Mouse (Mus musculus) heart, embryonic 15.5 days (tissue): Measurements from ENCODE around the gene Fli1. TPM values are rescaled to one million over a fixed set of nuclear protein-coding genes. Genes with fewer than 3 reads are reported as not detected.

Experiments
- ATAC-seq: fragments of 200-750 bp; cut with Nextera tagmentation; replicated peaks from 2 replicates; pipeline ENCODE4 v1.8.0; 2017; ENCODE audit warnings: low read depth, moderate TSS enrichment; ENCODE audit not compliant: insufficient number of reproducible peaks, insufficient read depth, low FRiP score
- H3K27ac ChIP-seq: fragments of 300-500 bp; sonication (generic); 2 replicates; pipeline ENCODE4 v1.5.1; 2015; ENCODE audit warnings: mild to moderate bottlenecking, inconsistent platforms
- H3K27me3 ChIP-seq: fragments of 300-500 bp; sonication (generic); 2 replicates; pipeline ENCODE4 v1.6.1; 2015; ENCODE audit warnings: inconsistent platforms
- H3K36me3 ChIP-seq: fragments of 300-500 bp; sonication (generic); 2 replicates; pipeline ENCODE4 v1.6.1; 2015; ENCODE audit warnings: mild to moderate bottlenecking, inconsistent platforms
- H3K4me1 ChIP-seq: fragments of 300-500 bp; sonication (generic); replicated peaks from 2 replicates; pipeline ENCODE4 v1.6.1; 2015; ENCODE audit warnings: inconsistent platforms
- H3K4me2 ChIP-seq: fragments of 300-500 bp; sonication (generic); 2 replicates; pipeline ENCODE4 v1.6.1; 2015; ENCODE audit warnings: inconsistent platforms, mild to moderate bottlenecking, moderate library complexity
- H3K4me3 ChIP-seq: fragments of 300-500 bp; sonication (generic); 2 replicates; pipeline ENCODE4 v1.5.1; 2015; ENCODE audit warnings: mild to moderate bottlenecking, inconsistent platforms
- H3K9ac ChIP-seq: fragments of 300-500 bp; sonication (generic); 2 replicates; pipeline ENCODE4 v1.6.1; 2015; ENCODE audit warnings: mild to moderate bottlenecking, inconsistent platforms
- H3K9me3 ChIP-seq: fragments of 300-500 bp; sonication (generic); replicated peaks from 2 replicates; pipeline ENCODE4 v1.6.1; 2016; ENCODE audit warnings: inconsistent platforms
- WGBS: fragments of 180-500 bp; shearing (Covaris S2); methylation state at CpG from one replicate; pipeline ENCODE4 v1.1.7; 2015; ENCODE audit warnings: mixed read lengths; 5-methylcytosine and 5-hydroxymethylcytosine counted together
- polyA plus RNA-seq: library from polyadenylated mRNA; unstranded; fragments of >200 nt; fragmentation: Nextera tagmentation; extraction: Ambion mirVana; gene quantifications from 2 replicates; pipeline ENCODE4 v1.2.1, GENCODE M21; 2015

Fli1 gene
- polyA plus RNA-seq, 1 experiment from 2014 or later = 21.8 TPM

- no peaks in the 10 kb centered on the region for H3K9me3 ChIP-seq
- H3K4me3 ChIP-seq = no peak overlapping the region
- H3K27me3 ChIP-seq = no peaks in the 10 kb centered on the region
- no peak overlapping the region for H3K4me2 ChIP-seq
- WGBS = 70% methylated on average over 4 of the region's 4 CpGs
- ATAC-seq = no peak
- no peaks in the 10 kb centered on the region for H3K36me3 ChIP-seq
- H3K27ac ChIP-seq = peak overlapping the region; percentile 40; the same call in 1 of the 2 replicates
- H3K9ac ChIP-seq = no peak overlapping the region
- H3K4me1 ChIP-seq = peaks cover 9% of the 10 kb centered on the region
Measured at GRCm38 (mm10) chr9:32569261-32569660, 26.6 kb upstream of the Fli1 start.

- Histone ChIP-seq H3K36me3 (no peaks in the 10 kb centered on the region), H3K4me3 (no peak overlapping the region), H3K27me3 (no peaks in the 10 kb centered on the region), H3K4me2 (no peak overlapping the region), H3K4me1 (peaks cover 10% of the 10 kb centered on the region), H3K9ac (no peak overlapping the region), H3K9me3 (no peaks in the 10 kb centered on the region), H3K27ac (0 out of 2 replicates have a peak overlapping the region, but pooled peaks have one; percentile 5)
- no peak for ATAC-seq
- WGBS = 43% methylated on average over 7 of the region's 7 CpGs
Measured at GRCm38 (mm10) chr9:32567603-32568002, 24.9 kb upstream of the Fli1 start.

GRCm38 (mm10) chr9:32565309-32565708 is 22.6 kb upstream of the Fli1 start:
- Histone ChIP-seq H3K4me3 (no peak overlapping the region), H3K36me3 (no peaks in the 10 kb centered on the region), H3K27ac (peak overlapping the region; percentile 55; the same call in 1 of the 2 replicates), H3K27me3 (no peaks in the 10 kb centered on the region), H3K9ac (no peak overlapping the region), H3K9me3 (no peaks in the 10 kb centered on the region), H3K4me2 (no peak overlapping the region), H3K4me1 (peaks cover 10% of the 10 kb centered on the region)
- WGBS = 39% methylated on average over 3 of the region's 3 CpGs
- no peak for ATAC-seq

GRCm38 (mm10) chr9:32562837-32563236 is 20.2 kb upstream of the Fli1 start:
- no peak for ATAC-seq
- H3K27ac ChIP-seq = no peak overlapping the region
- peaks cover 10% of the 10 kb centered on the region for H3K4me1 ChIP-seq
- no peaks in the 10 kb centered on the region for H3K27me3 ChIP-seq
- H3K9ac ChIP-seq = no peak overlapping the region
- no peak overlapping the region for H3K4me3 ChIP-seq
- WGBS = 64% methylated on average over 4 of the region's 4 CpGs
- H3K36me3 ChIP-seq = no peaks in the 10 kb centered on the region
- no peaks in the 10 kb centered on the region for H3K9me3 ChIP-seq
- H3K4me2 ChIP-seq = no peak overlapping the region

- 0 out of 2 replicates have a peak, but pooled peaks have one; percentile 21 for ATAC-seq
- Histone ChIP-seq H3K4me2 (no peak overlapping the region; the same call in 1 of the 2 replicates), H3K9ac (no peak overlapping the region), H3K36me3 (no peaks in the 10 kb centered on the region), H3K4me3 (no peak overlapping the region), H3K4me1 (peaks cover 7% of the 10 kb centered on the region; the same call in 1 of the 2 replicates), H3K9me3 (no peaks in the 10 kb centered on the region), H3K27ac (no peak overlapping the region), H3K27me3 (no peaks in the 10 kb centered on the region)
- WGBS = 29% methylated on average over 9 of the region's 9 CpGs
Measured at GRCm38 (mm10) chr9:32562409-32562808, 19.7 kb upstream of the Fli1 start.

GRCm38 (mm10) chr9:32561190-32561890 is 18.7 kb upstream of the Fli1 start:
- ATAC-seq = no peak
- Histone ChIP-seq H3K27ac (no peak overlapping the region), H3K4me2 (no peak overlapping the region), H3K4me1 (peaks cover 8% of the 10 kb centered on the region), H3K4me3 (no peak overlapping the region), H3K9me3 (no peaks in the 10 kb centered on the region), H3K36me3 (no peaks in the 10 kb centered on the region), H3K27me3 (no peaks in the 10 kb centered on the region), H3K9ac (no peak overlapping the region)
- WGBS = 82% methylated on average over 14 of the region's 14 CpGs

DNA sequence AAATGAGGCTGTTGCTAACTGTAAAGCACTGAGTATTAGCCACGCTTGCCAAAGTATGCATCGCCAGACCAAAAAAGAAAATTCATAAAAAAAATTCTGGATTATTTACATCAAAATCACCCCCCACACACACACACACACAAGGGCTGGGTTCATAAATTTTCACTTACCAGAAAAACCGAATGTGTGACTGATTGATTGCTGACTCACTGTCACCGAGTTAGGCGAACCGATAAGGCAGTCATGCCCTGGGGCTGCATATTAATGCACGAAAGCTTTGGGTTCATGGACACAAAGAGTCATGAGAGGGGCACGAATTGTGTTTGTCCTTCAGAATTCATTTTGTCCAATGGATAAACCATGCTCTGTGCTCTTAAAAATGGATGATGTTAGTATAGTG is 17.2 kb upstream of the Fli1 start:
- H3K27me3 ChIP-seq = no peaks in the 10 kb centered on the region
- H3K27ac ChIP-seq = no peak overlapping the region
- WGBS = 70% methylated on average over 8 of the region's 8 CpGs
- no peak overlapping the region for H3K4me2 ChIP-seq
- H3K9ac ChIP-seq = no peak overlapping the region
- no peak for ATAC-seq
- H3K4me1 ChIP-seq = peaks cover 13% of the 10 kb centered on the region
- no peak overlapping the region for H3K4me3 ChIP-seq
- H3K36me3 ChIP-seq = no peaks in the 10 kb centered on the region
- no peaks in the 10 kb centered on the region for H3K9me3 ChIP-seq

DNA sequence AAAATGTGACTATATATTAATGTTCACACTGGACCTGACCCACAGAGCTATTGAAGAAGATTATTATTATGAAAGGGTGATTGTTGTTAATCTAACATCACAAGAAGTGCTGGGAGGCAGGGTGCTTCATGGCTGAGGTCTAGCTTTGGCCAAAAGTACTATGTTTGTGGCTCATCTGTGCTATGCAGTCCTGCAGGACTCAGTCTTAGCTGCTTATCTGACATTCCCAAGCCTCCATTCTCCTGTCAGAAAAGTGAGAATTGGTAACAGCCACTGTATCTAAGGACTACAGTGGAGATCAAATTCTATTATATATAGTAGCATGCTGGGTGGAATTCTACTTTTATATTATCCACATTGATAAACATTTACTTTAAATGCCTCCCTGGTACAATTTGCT is 16.8 kb upstream of the Fli1 start:
- no peak overlapping the region for H3K4me2 ChIP-seq
- no peak overlapping the region for H3K4me3 ChIP-seq
- H3K27ac ChIP-seq = no peak overlapping the region
- H3K9me3 ChIP-seq = no peaks in the 10 kb centered on the region
- no peak overlapping the region for H3K9ac ChIP-seq
- no peaks in the 10 kb centered on the region for H3K36me3 ChIP-seq
- no peaks in the 10 kb centered on the region for H3K27me3 ChIP-seq
- no peak for ATAC-seq
- peaks cover 9% of the 10 kb centered on the region for H3K4me1 ChIP-seq

GRCm38 (mm10) chr9:32556313-32556712 is 13.7 kb upstream of the Fli1 start:
- peak overlapping the region; percentile 24; the same call in 1 of the 2 replicates for H3K27ac ChIP-seq
- no peak overlapping the region for H3K4me3 ChIP-seq
- H3K36me3 ChIP-seq = no peaks in the 10 kb centered on the region
- H3K9ac ChIP-seq = no peak overlapping the region
- ATAC-seq = no peak; the same call in 1 of the 2 replicates
- no peak overlapping the region for H3K4me2 ChIP-seq
- no peaks in the 10 kb centered on the region for H3K27me3 ChIP-seq
- peaks cover 6% of the 10 kb centered on the region for H3K4me1 ChIP-seq
- no peaks in the 10 kb centered on the region for H3K9me3 ChIP-seq
- WGBS = 53% methylated on average over 7 of the region's 7 CpGs

DNA sequence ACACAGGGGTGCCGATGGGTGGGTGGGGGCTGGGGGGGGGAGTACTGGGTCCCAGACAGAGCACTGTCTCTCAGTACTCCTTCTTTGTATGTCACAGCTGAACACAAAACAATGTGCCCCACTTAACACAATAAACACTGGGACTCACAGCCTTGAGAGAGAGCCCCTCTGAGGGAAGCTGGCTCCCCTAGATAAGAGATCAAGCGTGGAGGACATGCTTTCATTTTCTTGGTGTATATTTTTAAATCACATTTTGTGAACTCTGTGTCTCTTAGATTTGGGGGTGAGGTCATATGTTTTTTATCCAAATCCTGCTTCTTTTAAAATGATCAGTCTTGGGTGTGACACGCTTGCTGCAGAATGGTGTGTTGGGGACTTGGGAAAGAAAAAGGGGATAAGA is 12.6 kb upstream of the Fli1 start:
- Histone ChIP-seq H3K9me3 (no peaks in the 10 kb centered on the region), H3K36me3 (no peaks in the 10 kb centered on the region), H3K27ac (no peak overlapping the region), H3K4me3 (no peak overlapping the region), H3K9ac (no peak overlapping the region), H3K27me3 (no peaks in the 10 kb centered on the region), H3K4me2 (no peak overlapping the region), H3K4me1 (peaks cover 13% of the 10 kb centered on the region)
- no peak for ATAC-seq
- WGBS = 78% methylated on average over 3 of the region's 3 CpGs

DNA sequence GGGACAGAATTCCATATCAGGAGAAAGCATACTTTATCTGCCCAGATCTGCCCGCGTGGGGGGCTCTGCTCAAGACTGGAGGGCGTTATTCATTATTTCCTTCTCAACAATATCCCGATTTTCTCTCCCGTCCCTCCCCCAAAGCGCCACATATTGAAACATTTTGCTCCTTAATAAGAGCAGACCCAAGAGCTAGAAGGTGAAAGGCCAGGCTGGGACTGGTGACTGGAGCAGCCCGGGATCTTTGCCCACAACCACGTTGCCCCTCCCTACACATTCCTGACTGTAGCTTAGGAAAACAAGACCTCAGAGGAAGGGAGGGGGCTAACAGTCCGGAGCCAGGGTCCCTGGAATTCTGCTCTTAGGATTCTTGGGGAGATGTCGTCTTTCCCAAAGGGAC is 7.9 kb upstream of the Fli1 start:
- 14% methylated on average over 10 of the region's 10 CpGs for WGBS
- Histone ChIP-seq H3K36me3 (no peaks in the 10 kb centered on the region), H3K4me2 (no peak overlapping the region), H3K9me3 (no peaks in the 10 kb centered on the region), H3K4me1 (peaks cover 23% of the 10 kb centered on the region), H3K4me3 (no peak overlapping the region), H3K27ac (no peak overlapping the region), H3K9ac (no peak overlapping the region), H3K27me3 (peaks cover 31% of the 10 kb centered on the region)
- ATAC-seq = no peak
